Mouse (Mus musculus): ENCODE measurements at regions not wholly inside any gene's neighbourhood (a gene's known extent, or its start where the extent isn't known, plus 50 kb on each side); places are given as distances from the start of the nearest gene placed in this dataset.

GRCm38 (mm10) chr19:15469541-15469940 lies 477.6 kb downstream of the Psat1 start:
- no peak for DNase-seq

DNA sequence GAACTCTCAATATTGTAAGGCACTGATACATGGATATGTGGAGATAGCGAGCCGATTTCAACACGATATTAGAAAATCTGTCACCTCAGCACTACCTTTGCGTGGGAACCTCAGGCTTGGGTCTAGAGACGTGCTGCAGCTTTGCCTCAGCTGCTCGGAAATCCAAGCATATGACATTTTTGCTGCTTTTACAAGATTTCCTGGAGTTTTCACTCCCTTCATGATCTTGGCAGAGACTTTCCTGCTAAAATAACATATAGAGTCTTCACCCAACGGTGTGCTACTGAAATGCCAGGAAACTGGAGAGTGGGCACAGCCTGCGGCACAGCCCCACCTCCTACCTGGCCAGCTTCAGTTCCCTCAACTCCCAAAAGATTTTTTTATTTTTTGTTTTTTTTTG lies 480.4 kb downstream of the Psat1 start:
- DNase-seq, result no peak

DNA sequence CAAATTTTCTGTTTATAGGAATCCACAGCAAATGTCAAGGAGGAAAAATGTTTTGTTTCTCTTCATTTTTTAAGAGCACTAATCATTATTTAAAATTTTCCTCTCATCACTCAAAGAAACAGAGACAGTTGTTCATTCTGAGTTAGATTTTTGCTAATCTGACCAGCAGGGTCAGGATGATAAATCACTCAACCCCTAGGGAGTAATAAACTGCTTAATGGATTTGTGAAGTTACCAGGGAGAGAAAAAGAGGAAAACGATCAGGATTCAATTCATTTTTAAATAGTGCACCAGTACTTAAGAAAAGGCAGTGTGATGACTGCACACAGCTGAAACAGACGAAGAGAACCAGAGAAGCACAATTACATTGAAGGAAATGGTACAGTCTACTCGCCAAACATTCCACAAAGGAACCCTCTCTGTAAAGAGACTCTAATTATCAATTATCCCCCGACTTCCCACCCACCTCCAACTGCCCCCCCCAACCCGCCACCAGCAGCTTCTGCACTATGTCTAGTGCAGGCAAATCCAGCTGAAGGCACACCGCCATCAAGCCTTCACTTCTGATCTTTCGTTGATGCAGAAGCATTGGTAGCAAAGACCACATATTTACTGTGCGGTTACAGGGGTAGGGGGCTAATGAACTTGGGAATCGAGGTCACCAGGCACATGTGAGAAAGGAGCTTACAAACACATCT lies 481.9 kb downstream of the Psat1 start:
- no peak for DNase-seq

DNA sequence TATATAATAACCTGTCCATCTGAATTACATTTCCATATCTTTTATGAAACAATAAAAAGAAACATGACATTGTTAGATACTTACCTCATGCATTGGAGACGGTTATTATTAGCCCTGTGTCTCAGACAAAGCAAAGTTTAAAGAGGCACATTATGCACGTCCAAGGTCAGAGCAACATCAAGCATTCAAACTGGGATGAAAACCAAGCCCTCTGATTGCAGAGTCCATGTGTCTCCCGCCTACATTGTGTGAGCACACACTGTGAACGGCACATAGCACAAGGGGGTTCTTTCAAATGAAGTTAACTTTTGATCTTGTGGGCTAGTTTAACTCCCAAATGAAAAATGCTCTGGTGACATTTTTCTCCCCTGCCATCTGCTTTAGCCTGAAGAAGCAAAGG lies 489.3 kb downstream of the Psat1 start:
- DNase-seq, result no peak

DNA sequence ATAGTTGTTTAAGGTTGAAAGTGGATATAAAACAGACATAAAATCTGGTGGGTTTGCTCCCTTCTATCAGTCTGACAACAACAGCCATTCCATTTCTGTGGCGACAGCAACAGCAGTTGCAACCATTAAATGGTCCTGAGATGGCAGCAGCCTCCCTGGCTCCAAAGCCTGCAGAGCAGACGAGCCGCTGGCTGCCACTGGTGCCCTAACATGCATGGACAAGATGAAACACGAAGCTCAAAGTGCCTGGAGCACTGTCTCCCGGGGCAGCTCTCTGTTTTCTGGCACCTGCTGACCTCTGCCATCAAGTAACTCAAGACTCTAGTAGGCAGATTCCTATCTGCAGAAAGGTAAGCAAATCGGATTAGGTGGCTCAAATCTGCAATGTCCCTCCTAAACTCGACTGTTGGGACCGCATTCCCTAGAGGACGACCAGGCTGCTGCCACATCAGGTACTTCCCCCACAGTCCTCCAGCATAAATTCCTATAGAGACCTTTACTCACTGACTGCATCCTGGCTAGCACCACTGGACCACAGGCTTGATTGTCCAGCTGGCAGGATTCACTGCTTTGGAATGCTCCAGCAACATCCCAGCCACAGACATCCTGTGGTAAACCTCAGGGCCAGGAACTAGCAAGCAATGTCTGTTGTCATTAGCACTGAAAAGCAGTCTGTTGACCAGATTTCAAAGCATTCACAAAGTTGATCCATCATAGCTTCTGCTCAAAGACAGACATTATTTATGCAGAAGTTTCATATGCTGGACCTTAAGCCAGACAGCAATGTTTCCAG lies 490.0 kb downstream of the Psat1 start:
- no peak for DNase-seq

DNA sequence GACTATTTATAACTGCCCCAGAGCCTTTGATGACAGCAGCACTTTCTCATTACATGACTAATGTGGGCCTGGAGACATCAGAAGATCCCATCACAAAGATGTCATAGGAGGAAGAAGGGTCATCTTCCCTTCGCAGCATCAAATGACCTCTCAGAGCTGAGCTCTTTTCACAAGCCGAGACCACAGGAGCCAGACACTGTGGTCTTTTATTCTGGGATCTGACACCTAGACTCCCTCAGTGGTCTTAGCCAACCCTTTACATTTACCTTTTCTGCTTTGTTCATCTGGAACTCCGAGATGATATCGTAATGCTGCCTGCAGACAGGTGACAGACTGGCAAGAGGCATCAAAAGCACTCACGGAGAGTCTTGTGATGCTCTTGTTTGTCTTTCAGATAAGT lies 498.1 kb downstream of the Psat1 start:
- DNase-seq, result no peak

- DNase-seq, result no peak
Observed at GRCm38 (mm10) chr19:15431798-15432197, 515.3 kb downstream of the Psat1 start.

GRCm38 (mm10) chr19:15421311-15421710 lies 525.8 kb downstream of the Psat1 start:
- DNase-seq, result no peak

- no peak for DNase-seq
Observed at GRCm38 (mm10) chr19:15398624-15399023, 548.5 kb downstream of the Psat1 start.

- DNase-seq, result no peak
Observed at GRCm38 (mm10) chr19:15371682-15372081, 575.5 kb downstream of the Psat1 start.

DNA sequence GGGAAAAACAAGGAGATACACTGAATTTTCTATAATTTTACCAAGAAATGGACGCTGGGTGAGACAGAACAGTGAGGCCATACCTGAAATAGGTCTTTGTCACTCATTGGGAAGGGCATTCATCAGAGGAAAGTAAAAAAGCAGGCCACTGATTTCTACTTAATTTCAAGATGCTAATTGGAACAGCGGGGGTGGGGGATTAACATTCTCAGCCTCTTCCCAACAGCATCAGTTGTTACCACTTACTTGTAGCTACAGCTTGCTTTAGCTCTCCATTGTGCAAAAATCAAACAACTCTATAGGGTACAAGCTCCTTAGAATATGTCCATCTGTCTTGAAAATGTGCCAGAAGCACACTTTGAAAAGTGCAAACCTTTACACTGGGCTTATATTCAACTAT lies 580.2 kb downstream of the Psat1 start:
- DNase-seq, result no peak

GRCm38 (mm10) chr19:15357181-15357580 lies 590.0 kb downstream of the Psat1 start:
- no peak for DNase-seq

- no peak for DNase-seq
Observed at GRCm38 (mm10) chr19:15348356-15348755, 598.8 kb downstream of the Psat1 start.

DNA sequence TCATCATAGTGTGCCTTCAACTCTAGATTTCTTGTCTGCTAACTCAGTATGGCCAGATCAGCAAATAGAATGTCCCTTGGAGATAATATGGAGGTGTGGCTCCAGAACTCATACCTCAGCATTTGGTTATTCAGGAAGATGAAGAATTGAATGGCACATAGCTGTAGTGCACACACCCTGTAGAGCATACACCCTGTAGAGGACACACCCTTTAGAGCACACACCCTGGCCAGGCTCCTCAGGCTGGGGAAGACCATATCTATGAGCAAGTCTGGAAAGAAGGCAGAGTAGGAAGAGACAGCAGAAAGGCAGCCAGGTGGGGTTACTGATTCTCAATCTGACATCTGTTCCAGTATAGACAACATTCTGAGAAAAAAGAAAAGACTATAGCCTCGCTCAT lies 604.9 kb downstream of the Psat1 start:
- no peak for DNase-seq

DNA sequence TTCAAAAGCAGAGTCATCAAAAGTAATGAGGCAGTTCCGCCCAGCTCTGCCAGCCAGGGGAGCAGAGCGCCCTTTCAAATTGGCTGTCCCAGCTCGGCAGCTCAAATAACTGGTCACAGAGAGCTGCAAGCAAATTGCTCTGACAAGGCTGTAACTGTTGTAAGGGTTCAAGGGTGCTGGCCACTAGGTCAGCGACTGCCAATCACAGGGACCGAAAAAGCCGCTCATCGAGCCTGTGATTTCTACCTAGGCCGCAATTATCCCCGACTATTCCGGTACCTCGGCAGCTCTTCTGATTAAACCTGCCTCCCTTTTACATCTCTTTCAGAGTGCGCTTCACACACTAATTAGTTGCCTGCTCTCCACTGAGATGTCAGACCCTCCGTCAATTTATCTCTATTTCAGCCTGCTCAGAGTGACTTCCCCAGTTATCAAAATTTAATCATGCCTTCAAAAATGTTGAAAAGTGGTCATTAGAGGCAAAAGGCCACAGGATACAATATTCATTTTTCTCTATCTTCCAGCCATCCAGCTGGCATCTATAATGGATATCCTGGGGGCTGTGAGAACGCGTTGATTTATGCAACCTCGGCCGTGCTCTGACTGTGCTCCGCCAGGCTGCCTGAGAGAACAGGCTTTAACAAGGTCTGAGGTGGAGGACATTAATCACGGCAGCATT lies 606.7 kb downstream of the Psat1 start:
- DNase-seq, result no peak

DNA sequence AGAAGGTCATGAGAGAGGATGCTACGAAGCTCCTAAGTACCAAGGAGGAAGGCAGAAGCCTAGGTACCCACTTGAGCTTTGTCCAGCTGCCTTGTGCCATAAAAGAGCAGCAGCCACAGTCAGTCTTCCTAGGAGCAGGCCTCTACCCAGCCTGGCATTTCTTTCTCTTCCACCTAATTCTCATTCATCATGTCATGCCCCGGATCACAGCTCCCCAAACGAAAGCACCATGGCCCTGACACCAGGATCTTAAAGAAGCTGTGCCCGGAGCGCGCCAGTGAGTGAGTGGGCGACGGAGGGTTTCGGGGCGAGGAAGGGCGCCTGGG lies 607.2 kb downstream of the Psat1 start:
- no peak for DNase-seq

GRCm38 (mm10) chr19:15330155-15330554 lies 617.0 kb downstream of the Psat1 start:
- no peak for DNase-seq

DNA sequence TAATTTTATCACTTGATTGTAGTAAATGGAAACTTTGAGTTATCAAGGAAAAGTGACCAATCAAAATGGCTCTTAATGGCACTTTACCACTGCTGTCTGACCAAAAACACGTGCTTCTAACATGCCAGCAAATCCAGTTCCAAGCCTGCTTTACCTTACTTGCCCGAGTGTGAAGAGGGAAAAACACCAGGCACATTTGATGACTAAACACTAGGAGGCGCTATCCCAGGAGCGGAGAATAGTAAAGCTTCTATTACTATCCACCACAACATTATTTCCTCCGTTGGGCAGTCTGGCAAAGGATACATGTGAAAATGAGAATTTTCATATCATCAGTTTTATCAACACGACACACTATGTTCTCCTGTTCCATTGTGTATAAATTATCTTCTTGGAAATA lies 647.7 kb downstream of the Psat1 start:
- no peak for DNase-seq

DNA sequence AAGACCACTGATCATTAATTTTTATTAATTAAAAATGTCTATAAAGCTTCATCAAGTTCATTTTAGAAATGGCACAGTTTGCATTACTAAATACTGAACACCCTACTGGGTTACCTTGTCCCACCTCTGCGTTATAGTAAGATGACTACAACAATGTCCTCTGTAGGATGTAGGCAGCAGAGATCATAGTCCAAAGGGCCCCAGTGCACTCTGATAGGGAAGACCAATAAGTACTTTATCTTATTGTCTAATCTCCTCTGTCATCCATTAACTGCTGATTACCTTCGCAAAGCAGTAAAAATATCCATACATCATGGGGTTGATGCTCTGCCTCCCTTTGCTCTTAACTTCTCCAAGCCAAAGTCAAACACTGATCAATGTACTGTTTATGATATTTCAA lies 662.1 kb downstream of the Psat1 start:
- no peak for DNase-seq

- DNase-seq, result no peak
Observed at GRCm38 (mm10) chr19:15242781-15243180, 644.9 kb upstream of the Tle4 start.

GRCm38 (mm10) chr19:15230129-15230927 lies 632.5 kb upstream of the Tle4 start:
- no peak for DNase-seq

GRCm38 (mm10) chr19:15217387-15217786 lies 619.5 kb upstream of the Tle4 start:
- no peak for DNase-seq

DNA sequence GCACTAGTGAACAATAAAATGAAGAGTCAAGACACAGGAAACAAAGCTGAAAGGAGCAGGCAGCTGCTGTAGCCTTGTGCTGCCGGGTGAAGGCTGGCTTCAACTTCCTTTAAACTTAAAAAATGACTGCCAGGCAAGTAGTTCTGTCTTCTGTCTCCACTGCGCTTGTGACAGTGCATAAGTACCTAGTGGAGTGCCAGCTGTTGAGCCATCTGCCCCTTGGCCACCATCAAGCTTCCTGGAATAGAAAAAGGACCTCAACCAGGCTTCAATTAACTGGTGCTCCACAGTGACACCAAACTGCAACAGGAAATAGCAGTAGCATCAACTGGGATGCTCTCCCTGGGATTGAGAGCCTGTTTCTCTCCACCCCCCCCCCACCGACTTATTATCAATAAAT lies 616.8 kb upstream of the Tle4 start:
- no peak for DNase-seq
